Mouse (Mus musculus) Patski (cell line): ENCODE data around the gene Spred1. TPM values are rescaled to one million over a fixed set of nuclear protein-coding genes. Genes with fewer than 3 reads are reported as not detected.
"Not testable (repeated sequence)": the region's sequence is repeated elsewhere in the genome, so short reads cannot be mapped to it uniquely, and the experiment has no call there.

Experiments used
- ATAC-seq: fragments of 100-300 bp; one replicate; pipeline ENCODE4 v1.8.0; 2021
- CTCF ChIA-PET: fragments of 350-600 bp; sonication (Branson Sonifier 250); formaldehyde crosslinking; loops from one replicate; lab custom pipeline; 2022; ENCODE audit warnings: inconsistent platforms; lab: Charles Lee
- POLR2A ChIA-PET: fragments of 350-600 bp; sonication (Branson Sonifier 250); formaldehyde crosslinking; loops from one replicate; lab custom pipeline; 2022; ENCODE audit warnings: antibody characterized with exemption, inconsistent platforms; lab: Charles Lee
- DNase-seq: peaks from one replicate; pipeline ENCODE4 v3.0.0-alpha.2; 2011; ENCODE audit warnings: low read depth, low spot score
- H3K27me3 ChIP-seq: fragments of 371-371 bp; one replicate; pipeline ENCODE4 v1.5.1; 2021
- CTCF ChIP-seq: fragments of 100-300 bp; IDR thresholded peaks from one replicate; pipeline ENCODE4 v1.5.1; 2021
- in situ Hi-C: fragments of 300-500 bp; cut with MboI; formaldehyde crosslinking; loops from 3 replicates; pipeline ENCODE4 v1.11.1; 2018; ENCODE audit warnings: low pct_unique_long_range_greater_than_20kb, mixed read lengths
- polyA plus RNA-seq: library from polyadenylated mRNA; unstranded; gene quantifications from one replicate; pipeline ENCODE4 v1.2.3, GENCODE M21; 2021

Spred1 gene
- polyA plus RNA-seq, 1 experiment from 2014 or later = 43.9 TPM

DNA sequence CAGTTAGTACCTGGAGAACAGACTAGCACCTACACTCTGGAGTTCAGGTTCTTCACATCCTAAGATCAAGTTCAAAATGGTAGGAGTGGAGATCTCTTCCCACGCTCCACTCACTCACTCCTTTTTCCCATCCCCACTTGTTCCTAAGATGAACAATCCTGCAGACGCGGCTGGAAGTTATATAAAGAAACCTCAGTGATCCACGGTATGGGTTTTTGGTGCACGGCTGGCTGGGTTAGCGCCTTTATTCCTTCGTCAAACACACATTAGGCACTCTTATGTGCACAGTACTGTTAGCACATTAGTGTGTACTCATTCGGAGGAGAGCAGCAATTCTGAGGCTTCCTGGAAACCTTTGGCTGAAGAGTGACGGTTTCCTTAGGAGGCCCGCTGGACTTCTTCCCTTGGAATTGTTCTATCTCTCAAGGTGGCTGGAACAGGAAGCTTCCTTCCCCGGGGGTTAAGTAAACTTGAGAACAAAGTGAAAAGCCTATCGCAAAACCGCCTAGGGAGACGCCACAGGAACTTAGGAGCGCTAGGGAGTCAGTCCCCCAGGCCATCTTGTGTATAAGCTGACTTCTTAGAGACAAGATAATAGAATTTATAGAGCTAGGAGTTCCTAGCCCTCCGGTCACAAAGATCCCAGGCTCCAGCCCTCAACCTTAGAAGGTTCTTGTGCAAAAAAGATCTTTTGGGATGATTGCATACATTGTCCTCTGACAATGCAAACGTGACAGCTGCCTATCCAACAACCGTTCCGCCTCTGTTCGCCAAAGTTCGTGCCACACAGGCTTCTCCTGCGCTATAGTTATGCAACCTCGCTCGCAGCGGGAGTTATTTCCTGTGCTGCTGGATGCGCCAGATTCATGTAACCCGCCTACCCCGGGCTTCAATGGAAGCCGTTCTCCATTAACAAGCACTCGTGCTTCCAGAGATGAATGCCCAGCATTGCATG lies 1.6 kb upstream of the Spred1 start:
- peak; percentile 48 for DNase-seq
- in situ Hi-C loops = loop anchor here (5.0 kb wide), 3 partner anchors 58 to 217 kb away; no protein-coding TSS in a partner anchor
- no peak for ATAC-seq
- POLR2A ChIA-PET = interaction anchor here (0.6 to 3.3 kb wide), 5 partner anchors 57 to 319 kb away, joined by 3 to 14 read pairs (median 5); no protein-coding TSS in a partner anchor
- H3K27me3 ChIP-seq = no peaks in the 10 kb centered on the region
- no peak for TF ChIP-seq CTCF
- CTCF ChIA-PET = interaction anchor here (1.0 to 1.8 kb wide), 7 partner anchors 18 to 226 kb away, joined by 3 to 6 read pairs (median 3); no protein-coding TSS in a partner anchor

DNA sequence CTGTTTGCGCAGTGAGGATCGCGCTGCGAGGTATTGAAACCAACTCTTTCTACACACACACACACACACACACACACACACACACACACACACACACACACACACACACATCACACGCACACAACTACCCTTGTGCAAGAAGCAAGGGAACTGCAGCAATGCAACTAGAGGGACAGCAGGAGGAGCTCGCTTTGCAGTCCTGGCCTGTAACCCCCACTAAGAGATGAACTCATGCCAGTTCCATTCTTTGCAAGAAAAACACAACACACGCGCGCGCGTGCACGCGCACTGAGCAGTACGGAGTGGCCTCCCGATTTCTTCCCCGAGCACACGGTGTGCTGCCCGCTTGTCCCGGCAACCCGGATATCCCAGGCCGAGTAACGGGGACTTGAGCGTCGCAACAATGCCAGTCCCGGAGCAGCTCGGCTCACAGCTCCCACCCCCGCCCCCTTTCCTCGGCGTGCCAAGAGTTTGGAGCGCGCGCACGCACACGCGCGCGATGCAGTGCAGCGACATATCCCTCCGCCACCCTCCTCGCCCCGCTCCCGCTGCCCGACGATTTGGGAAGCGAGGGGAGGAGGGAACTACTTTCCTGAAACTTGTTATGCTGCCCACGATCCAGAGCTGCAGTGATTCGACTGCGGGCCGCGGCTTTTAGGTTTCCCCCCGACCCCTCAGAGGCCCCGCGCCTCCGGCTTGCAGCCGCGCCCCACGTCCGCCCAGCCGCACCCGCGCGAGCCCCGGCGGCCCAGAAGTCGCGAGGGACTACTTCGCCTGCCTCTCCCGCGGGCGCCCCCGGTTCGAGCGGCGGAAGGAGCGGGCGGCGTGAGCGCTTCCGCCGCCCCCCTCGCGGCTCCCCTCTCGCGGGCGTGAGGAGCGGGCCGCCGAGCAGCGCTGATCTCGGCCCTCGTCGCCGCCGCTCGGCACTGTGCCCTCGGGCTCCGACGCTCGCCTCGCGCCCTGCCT lies 645 bp upstream of the Spred1 start:
- peak; percentile 79 for DNase-seq
- no peaks in the 10 kb centered on the region for H3K27me3 ChIP-seq
- TF ChIP-seq CTCF = peak; percentile 74
- POLR2A ChIA-PET = interaction anchor here (0.6 to 3.3 kb wide), 9 partner anchors 41 to 620 kb away, joined by 3 to 14 read pairs (median 4); no protein-coding TSS in a partner anchor
- in situ Hi-C loops = loop anchor here (5.0 kb wide), 3 partner anchors 57 to 218 kb away; no protein-coding TSS in a partner anchor
- CTCF ChIA-PET = interaction anchor here (0.8 to 1.8 kb wide), 7 partner anchors 18 to 167 kb away, joined by 3 to 6 read pairs (median 3); no protein-coding TSS in a partner anchor
- ATAC-seq = peak; percentile 73

DNA sequence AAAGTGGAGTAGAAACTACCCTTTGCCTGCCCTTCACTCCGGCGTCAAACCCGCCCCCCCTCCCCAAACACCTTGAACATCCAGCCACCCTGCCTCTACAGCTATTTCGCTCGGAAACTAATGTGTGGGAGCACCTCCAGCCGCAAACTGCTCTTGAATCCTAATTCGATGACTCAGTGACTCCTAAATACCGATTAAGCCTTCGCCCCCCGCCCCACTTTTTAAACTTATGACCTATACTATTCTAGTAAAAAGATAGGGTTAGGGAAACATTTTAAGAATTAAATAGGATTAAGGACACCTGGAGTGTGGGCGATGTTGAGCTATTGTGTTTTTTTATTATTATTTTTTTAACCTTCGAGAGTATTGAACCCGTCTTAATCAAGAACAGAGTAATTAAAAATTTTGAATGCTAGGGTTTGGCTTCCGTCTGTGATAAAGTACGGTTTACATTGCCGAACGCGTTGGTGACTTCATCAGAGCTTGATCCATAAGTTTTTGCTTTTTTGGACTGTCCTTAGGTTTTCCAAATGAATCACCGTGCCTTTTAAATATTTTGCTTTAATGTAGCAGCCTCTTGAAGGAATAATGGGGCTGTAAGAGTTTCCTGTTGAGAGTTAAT lies 921 bp downstream of the Spred1 start:
- CTCF ChIA-PET = interaction anchor here (0.9 kb wide), 1 partner anchor 58 kb away, joined by 3 read pairs; no protein-coding TSS in a partner anchor
- in situ Hi-C loops = loop anchor here (5.0 kb wide), 3 partner anchors 55 to 220 kb away; no protein-coding TSS in a partner anchor
- POLR2A ChIA-PET = interaction anchor here (0.9 to 3.3 kb wide), 4 partner anchors 54 to 222 kb away, joined by 3 to 14 read pairs (median 7); no protein-coding TSS in a partner anchor
- H3K27me3 ChIP-seq = no peaks in the 10 kb centered on the region
- peak; percentile 7 for ATAC-seq
- no peak for DNase-seq
- no peak for TF ChIP-seq CTCF

- in situ Hi-C loops = loop anchor here (5.0 kb wide), 3 partner anchors 54 to 221 kb away; no protein-coding TSS in a partner anchor
- TF ChIP-seq CTCF = no peak
- ATAC-seq (no peak), DNase-seq (peak; percentile 20)
- H3K27me3 ChIP-seq = no peaks in the 10 kb centered on the region
- CTCF ChIA-PET = no interaction called here
- POLR2A ChIA-PET = interaction anchor here (0.9 to 3.3 kb wide), 4 partner anchors 54 to 223 kb away, joined by 3 to 14 read pairs (median 3); no protein-coding TSS in a partner anchor
These were observed 1.6 kb downstream of the Spred1 start for GRCm38 (mm10) chr2:117122701-117123337.

DNA sequence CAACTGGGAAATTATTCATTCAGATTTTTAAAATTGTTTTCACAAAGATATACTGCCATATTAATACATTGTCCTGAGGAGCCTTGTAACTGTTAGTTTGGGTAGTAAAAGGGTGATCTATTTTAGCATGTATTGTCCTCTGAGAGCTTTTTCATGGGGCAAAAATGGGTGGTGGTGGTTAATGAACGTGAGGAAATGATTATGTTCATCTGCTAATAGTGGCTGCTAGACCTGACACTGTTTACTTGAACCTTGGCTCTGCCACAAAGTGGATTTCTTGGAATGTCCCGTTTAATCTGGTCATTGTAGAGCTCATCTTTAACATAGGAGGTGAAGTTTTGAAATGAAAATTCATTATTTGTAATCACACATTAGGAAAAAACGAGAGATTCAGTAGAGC lies 2.5 kb downstream of the Spred1 start:
- CTCF ChIA-PET = no interaction called here
- POLR2A ChIA-PET = interaction anchor here (1.4 kb wide), 1 partner anchor 56 kb away, joined by 3 read pairs; no protein-coding TSS in a partner anchor
- DNase-seq (no peak), ATAC-seq (no peak)
- in situ Hi-C loops = loop anchor here (5.0 kb wide), 3 partner anchors 54 to 221 kb away; no protein-coding TSS in a partner anchor
- no peak for TF ChIP-seq CTCF
- no peaks in the 10 kb centered on the region for H3K27me3 ChIP-seq

DNA sequence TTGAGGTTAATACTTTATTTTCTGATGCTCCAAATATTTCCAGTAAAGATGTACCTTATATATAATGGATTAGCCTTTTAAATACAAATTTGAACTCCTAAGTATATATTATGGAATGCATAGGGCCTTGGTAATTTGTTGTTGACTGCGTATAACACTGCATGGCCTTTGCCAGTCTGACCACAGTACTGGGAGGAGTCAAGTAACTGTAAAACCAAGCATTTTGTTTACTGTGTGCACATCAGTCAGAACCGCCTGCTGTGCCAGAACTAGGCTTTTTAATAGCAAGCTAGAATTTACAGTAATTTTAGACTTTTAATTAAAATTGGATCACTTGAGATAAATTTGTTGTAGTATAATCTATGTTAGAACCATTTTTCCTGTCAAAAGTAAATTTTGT lies 3.7 kb downstream of the Spred1 start:
- no peak for TF ChIP-seq CTCF
- CTCF ChIA-PET = interaction anchor here (1.0 kb wide), 1 partner anchor 140 kb away, joined by 3 read pairs; no protein-coding TSS in a partner anchor
- in situ Hi-C loops = loop anchor here (5.0 to 25.0 kb wide), 4 partner anchors 52 to 1063 kb away; partner anchors contain the start of gene Meis2
- POLR2A ChIA-PET = interaction anchor here (1.0 kb wide), 1 partner anchor 53 kb away, joined by 3 read pairs; no protein-coding TSS in a partner anchor
- DNase-seq (no peak), ATAC-seq (no peak)
- H3K27me3 ChIP-seq = no peaks in the 10 kb centered on the region

DNA sequence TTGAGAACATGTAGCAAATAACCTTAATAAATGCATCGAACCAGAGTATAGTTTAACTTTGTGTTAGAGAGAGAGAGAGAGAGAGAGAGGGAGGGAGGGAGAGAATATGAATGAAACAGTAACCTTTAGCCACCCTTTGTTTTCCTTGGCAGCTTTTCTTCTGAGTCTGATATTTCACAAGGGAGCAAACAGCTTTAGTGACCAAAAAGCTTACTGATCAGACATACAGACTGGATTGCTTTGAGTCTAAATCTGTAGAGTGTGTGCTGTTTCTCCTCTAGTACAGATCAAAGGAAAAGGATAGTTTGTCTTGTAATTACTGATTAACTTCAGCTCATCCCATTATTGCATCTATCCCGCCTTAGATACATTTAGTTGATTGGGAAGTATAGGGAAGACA lies 8.0 kb downstream of the Spred1 start:
- in situ Hi-C loops = loop anchor here (25.0 kb wide), 1 partner anchor 1067 kb away; the partner anchor contains the start of gene Meis2
- DNase-seq (no peak), ATAC-seq (no peak)
- POLR2A ChIA-PET = interaction anchor here (0.7 to 1.2 kb wide), 3 partner anchors 12 to 156 kb away, joined by 3 to 6 read pairs (median 4); no protein-coding TSS in a partner anchor
- CTCF ChIA-PET = interaction anchor here (1.5 kb wide), 1 partner anchor 17 kb away, joined by 3 read pairs; no protein-coding TSS in a partner anchor
- H3K27me3 ChIP-seq = no peaks in the 10 kb centered on the region
- no peak for TF ChIP-seq CTCF

DNA sequence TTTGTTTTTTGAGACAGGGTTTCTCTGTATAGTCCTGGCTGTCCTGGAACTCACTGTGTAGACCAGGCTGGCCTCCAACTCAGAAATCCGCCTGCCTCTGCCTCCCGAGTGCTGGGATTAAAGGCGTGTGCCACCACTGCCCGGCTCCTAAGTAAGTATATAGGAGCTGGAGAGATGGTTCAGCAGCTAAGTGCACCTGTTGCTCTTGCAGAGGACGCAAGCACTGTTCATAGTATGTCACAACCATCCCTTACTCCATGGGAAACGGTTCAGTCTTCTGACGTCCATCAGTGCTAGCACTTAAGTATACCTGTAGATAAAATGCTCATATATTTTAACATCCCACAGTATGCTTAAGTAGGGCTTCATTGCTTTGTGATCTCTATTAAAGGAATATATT lies 9.9 kb downstream of the Spred1 start:
- in situ Hi-C loops = loop anchor here (25.0 kb wide), 1 partner anchor 1069 kb away; the partner anchor contains the start of gene Meis2
- ATAC-seq, CTCF ChIA-PET, DNase-seq, H3K27me3 ChIP-seq, POLR2A ChIA-PET: not testable (repeated sequence)
